Mouse (Mus musculus) spleen, postnatal 0 days (tissue): ENCODE measurements around the gene Depdc7. TPM values are rescaled to one million over a fixed set of nuclear protein-coding genes. Genes with fewer than 3 reads are reported as not detected.

ENCODE experiments used
- polyA plus RNA-seq: library from polyadenylated mRNA; unstranded; fragments of >200 nt; fragmentation: Nextera tagmentation; extraction: Ambion mirVana; gene quantifications from 2 replicates; pipeline ENCODE4 v1.2.1, GENCODE M21; 2015

The Depdc7 gene
- polyA plus RNA-seq = 1.9 and 2.2 TPM in 2 replicates

DNA sequence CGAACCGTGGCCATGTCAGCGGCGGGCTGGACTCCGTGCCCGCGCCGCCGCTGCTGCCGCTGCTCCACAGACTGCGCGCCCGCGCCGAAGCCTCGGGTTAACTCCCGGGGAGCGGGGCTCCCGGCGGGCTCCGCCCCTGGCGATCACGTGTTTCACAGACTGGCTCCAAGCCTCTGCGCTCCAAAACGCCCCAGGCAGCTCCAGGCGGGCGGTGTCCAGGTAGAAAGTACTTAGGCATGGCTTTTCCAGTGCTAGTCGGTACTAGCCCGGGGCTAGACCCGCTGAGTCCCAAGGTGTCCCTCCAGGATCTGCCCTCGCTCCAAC lies at the start of gene Depdc7:
Gene Depdc7 (minus strand): TSS at position 138 of the 324 bp plus-strand sequence.

DNA sequence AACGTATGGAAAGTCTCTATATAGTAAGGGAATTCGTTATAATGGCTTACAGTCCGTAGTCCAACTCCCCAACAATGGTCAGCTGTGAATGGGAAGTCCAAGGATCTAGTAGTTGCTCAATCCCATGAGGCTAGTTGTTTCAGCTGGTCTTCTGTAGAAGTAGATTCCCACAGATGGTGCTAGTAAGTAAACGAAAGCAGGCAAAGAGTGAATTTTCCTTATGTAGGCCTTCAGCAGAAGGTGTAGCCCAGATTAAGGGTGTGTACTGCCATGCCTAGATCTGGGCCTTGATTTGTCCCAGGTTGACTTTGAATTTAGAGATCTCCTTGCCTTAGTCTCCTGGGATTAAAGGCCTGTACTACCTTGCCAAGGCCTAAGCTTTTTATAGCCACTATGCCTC lies 26.4 kb downstream of the Depdc7 start, which contains the start of gene Pin1rt1:
Gene Pin1rt1 (minus strand): TSS at position 101 of the 400 bp plus-strand sequence.

GRCm38 (mm10) chr2:104711585-104712485 lies 30.8 kb downstream of the Depdc7 start, which contains the start of gene Tcp11l1:
Gene Tcp11l1 (minus strand): TSS chr2:104712169.

Other genes with a start within 250 kb of the Depdc7 start
- 7.4 and 8.4 TPM in 2 replicates for gene Hipk3, start 248.4 kb downstream of the Depdc7 start, polyA plus RNA-seq
- 36.4 and 37.1 TPM in 2 replicates for gene Cstf3, start 152.4 kb downstream of the Depdc7 start, polyA plus RNA-seq
- 10.3 and 13.8 TPM in 2 replicates for gene Tcp11l1, start 30.7 kb downstream of the Depdc7 start, polyA plus RNA-seq
- not detected in 2 replicates for gene Pin1rt1, start 26.5 kb downstream of the Depdc7 start, polyA plus RNA-seq
- gene Qser1, start 73.9 kb upstream of the Depdc7 start, polyA plus RNA-seq = 3.0 and 3.7 TPM in 2 replicates
- gene Prrg4, start 107.0 kb upstream of the Depdc7 start, polyA plus RNA-seq = 0.49 and 0.72 TPM in 2 replicates
- gene Ccdc73, start 124.9 kb upstream of the Depdc7 start, polyA plus RNA-seq = 7.6 and 8.3 TPM in 2 replicates